Mouse (Mus musculus) small intestine, adult 2 months (tissue): ENCODE data around the gene St5. TPM values are rescaled to one million over a fixed set of nuclear protein-coding genes. Genes with fewer than 3 reads are reported as not detected.
A peak's percentile ranks its signal among the peaks of the same experiment; 100 is the strongest.

Experiments used
- H3K27ac ChIP-seq: fragments of 200-500 bp; 2 replicates; pipeline ENCODE4 v1.5.1; 2012; ENCODE audit warnings: low read depth, low read length, control low read depth, inconsistent platforms; ENCODE audit not compliant: insufficient read depth
- H3K27me3 ChIP-seq: fragments of 200-500 bp; 2 replicates; pipeline ENCODE4 v1.6.1; 2012; ENCODE audit warnings: mild to moderate bottlenecking, moderate library complexity, low read length, inconsistent platforms; ENCODE audit not compliant: control insufficient read depth, insufficient read depth
- H3K36me3 ChIP-seq: fragments of 200-500 bp; 2 replicates; pipeline ENCODE4 v1.6.1; 2012; ENCODE audit warnings: mild to moderate bottlenecking, low read length, control low read depth, inconsistent platforms; ENCODE audit not compliant: control insufficient read depth, insufficient read depth
- H3K4me1 ChIP-seq: fragments of 200-500 bp; 2 replicates; pipeline ENCODE4 v1.6.1; 2012; ENCODE audit warnings: low read length, inconsistent platforms, mixed read lengths; ENCODE audit not compliant: control insufficient read depth, insufficient read depth, insufficient read length
- H3K4me3 ChIP-seq: fragments of 200-500 bp; 2 replicates; pipeline ENCODE4 v1.5.1; 2012; ENCODE audit warnings: low read depth, mild to moderate bottlenecking, control low read depth, inconsistent platforms, low read length, moderate library complexity
- CTCF ChIP-seq: fragments of 200-500 bp; IDR thresholded peaks from 2 replicates; pipeline ENCODE4 v1.5.1; 2012; ENCODE audit warnings: low read depth, mild to moderate bottlenecking, control low read depth, inconsistent platforms, low read length, moderate library complexity, mixed read lengths; ENCODE audit not compliant: insufficient replicate concordance, insufficient read length; ENCODE audit errors: extremely low read depth
- POLR2A ChIP-seq: fragments of 200-500 bp; IDR thresholded peaks from 2 replicates; pipeline ENCODE4 v1.6.1; 2012; ENCODE audit warnings: low read depth, mild to moderate bottlenecking, control low read depth, inconsistent platforms, low read length, moderate library complexity
- WGBS: fragments of 180-500 bp; shearing (Covaris S2); methylation state at CpG from one replicate; pipeline ENCODE4 v1.1.7; 2018; 5-methylcytosine and 5-hydroxymethylcytosine counted together
- polyA plus RNA-seq: library from polyadenylated mRNA; depleted of rRNA; stranded (reverse); fragments of >200 nt; gene quantifications from 2 replicates; pipeline ENCODE4 v1.2.3, GENCODE M21; 2012

The St5 gene
- polyA plus RNA-seq, 1 experiment, result 37.7 TPM

DNA sequence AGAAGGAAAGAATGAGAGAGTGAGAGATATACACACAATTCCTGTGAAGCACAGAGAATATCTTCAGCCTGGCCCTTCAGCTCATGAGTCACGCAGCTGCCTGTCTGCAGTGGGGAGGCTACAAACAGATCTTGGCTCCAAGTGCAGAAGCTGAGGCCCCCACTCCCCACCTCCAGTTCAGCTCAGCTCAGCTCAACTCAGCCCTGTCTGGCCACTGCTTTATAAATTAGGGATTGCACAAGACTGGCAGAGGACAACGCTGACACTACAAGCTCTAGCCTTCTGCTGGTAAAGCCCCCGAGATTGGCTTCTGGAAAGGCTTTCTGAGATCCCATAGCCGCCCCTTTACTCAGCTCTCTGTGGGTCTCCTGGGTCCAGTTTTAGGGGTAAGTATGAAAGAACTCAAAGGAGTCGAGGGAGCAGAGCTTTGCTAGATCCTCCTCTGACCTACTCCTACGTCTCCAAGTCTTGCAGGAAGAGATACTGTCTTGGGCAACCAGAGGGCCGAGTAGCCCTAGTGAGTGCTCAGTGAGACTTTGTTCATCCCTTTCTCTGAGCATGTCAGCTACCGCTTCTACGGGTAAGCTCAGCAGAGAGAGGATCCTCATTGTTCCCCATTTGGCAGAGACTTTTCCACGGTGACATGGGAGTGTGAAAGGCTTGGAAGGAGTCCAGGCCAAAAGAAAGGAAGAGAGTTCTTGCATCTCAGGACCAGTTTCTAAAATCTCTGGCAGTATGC, 158.0 kb downstream of the St5 start:
- H3K36me3 ChIP-seq, result peaks cover 29% of the 10 kb centered on the region
- no peaks in the 10 kb centered on the region for H3K27me3 ChIP-seq
- peaks cover 3% of the 10 kb centered on the region; the same call in 1 of the 2 replicates for H3K4me1 ChIP-seq
- WGBS, result 73% methylated on average over 10 of the region's 10 CpGs
- peak overlapping the region; percentile 38; the same call in 1 of the 2 replicates for H3K27ac ChIP-seq
- H3K4me3 ChIP-seq, result no peak overlapping the region
- TF ChIP-seq CTCF, result no peak
- TF ChIP-seq POLR2A, result no peak

DNA sequence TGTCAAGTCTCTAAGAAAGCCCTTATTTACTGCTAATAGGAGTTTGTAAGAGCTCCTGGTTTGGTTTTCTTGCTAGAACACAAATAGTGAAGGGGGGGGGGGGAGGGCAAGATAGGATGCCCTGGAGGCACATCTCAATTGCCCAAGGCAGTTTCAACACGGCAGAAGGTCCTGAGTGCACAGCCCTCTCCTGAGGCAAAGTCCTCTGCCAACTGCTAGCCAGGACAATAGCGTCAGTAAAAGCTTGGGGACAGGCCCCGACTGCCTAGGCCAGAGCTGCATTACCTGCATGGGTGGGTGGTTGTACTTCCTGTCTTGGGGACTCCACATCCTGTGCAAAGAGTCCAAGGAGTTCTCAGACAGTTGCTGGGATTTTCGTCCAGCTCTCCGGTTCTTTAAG, 158.6 kb downstream of the St5 start:
- H3K36me3 ChIP-seq, result peaks cover 32% of the 10 kb centered on the region
- 77% methylated on average over 5 of the region's 5 CpGs for WGBS
- TF ChIP-seq POLR2A (no peak), CTCF (no peak)
- no peaks in the 10 kb centered on the region for H3K27me3 ChIP-seq
- no peak overlapping the region for H3K4me3 ChIP-seq
- peaks cover 3% of the 10 kb centered on the region; the same call in 1 of the 2 replicates for H3K4me1 ChIP-seq
- 0 out of 2 replicates have a peak overlapping the region, but pooled peaks have one; percentile 38 for H3K27ac ChIP-seq

DNA sequence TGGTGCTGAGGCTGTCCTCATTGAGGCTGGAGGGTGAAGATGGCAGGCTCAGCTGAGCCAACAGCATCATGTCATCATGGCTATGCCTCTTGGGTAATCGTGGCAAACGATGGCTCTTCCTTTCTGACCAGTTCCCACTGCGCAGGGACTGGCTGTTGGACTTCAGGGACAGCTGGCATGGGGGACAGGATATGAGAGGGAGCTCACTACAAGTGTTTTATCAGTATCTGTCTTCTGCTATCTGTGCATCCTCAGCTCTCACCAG, 161.1 kb downstream of the St5 start:
- H3K27ac ChIP-seq, result no peak overlapping the region
- H3K36me3 ChIP-seq, result peaks cover 38% of the 10 kb centered on the region

DNA sequence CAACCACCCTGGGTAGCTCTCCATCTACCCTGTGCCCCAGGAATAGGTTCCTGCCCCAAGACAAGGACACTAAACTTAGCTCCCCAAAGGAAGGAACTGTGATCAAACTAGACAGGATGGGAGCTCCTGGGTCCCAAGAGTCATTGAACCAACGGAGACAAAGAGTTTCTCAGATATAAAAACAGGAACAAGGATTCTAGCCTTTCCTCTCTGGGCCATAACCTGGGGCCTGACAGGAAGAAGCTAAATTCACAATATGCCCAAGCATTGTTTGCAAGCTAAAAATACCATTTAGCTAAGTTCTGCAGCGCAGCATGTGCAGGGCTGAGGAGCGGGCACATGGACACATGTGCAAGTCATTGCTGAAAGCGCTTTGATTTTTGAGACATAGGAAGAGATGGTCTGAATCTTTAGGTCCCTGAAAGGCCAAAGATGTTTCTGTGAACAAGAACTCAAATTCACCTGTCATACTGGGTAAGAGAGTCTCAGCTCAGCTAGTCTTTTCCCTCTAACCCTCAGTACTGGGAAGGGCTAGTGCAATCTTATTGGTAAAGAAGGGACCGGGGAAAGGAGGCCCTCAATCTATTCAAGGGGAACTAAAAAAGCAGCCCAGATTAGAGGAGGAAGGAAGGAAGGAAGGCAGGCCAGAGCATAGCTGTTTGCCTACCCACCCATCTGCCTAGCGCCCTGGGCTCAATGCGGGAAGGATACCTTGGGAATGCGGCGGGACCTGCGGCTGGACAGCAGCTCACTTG, 161.6 kb downstream of the St5 start:
- H3K27me3 ChIP-seq, result no peaks in the 10 kb centered on the region
- H3K36me3 ChIP-seq, result peaks cover 38% of the 10 kb centered on the region
- H3K27ac ChIP-seq, result no peak overlapping the region
- H3K4me3 ChIP-seq, result no peak overlapping the region
- peaks cover 6% of the 10 kb centered on the region; the same call in 1 of the 2 replicates for H3K4me1 ChIP-seq
- WGBS, result 90% methylated on average over 10 of the region's 10 CpGs
- no peak for TF ChIP-seq POLR2A
- TF ChIP-seq CTCF, result no peak

More for the DNA sequence above, 161.1 kb downstream of the St5 start:
- H3K4me1 ChIP-seq, result peaks cover 6% of the 10 kb centered on the region; the same call in 1 of the 2 replicates
- no peaks in the 10 kb centered on the region for H3K27me3 ChIP-seq
- H3K4me3 ChIP-seq, result no peak overlapping the region
- TF ChIP-seq POLR2A, result no peak
- no peak for TF ChIP-seq CTCF
- 80% methylated on average over 3 of the region's 3 CpGs for WGBS

DNA sequence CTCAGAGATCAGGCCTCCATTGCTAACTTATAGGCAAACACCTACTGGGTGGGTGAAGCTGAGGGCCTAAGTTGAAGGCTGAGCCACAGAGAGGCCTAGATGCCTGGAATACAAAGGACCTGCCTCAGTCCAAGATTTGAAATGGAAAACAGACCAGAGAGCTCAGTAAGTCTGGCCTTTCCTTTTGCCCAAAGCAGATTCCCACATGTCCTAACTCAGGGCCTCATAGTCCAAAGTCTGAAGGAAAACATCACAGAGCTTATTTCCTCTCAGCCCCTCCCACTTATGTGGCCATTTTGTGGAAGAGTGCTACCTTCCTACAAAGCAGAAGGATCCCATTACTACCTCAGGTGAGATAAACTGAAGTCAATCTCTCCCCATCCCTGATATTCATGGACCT, 162.5 kb downstream of the St5 start:
- TF ChIP-seq CTCF (no peak), POLR2A (no peak)
- no peak overlapping the region for H3K4me3 ChIP-seq
- no peak overlapping the region for H3K27ac ChIP-seq
- no peaks in the 10 kb centered on the region for H3K27me3 ChIP-seq
- peaks cover 42% of the 10 kb centered on the region for H3K36me3 ChIP-seq
- H3K4me1 ChIP-seq, result peaks cover 6% of the 10 kb centered on the region; the same call in 1 of the 2 replicates

DNA sequence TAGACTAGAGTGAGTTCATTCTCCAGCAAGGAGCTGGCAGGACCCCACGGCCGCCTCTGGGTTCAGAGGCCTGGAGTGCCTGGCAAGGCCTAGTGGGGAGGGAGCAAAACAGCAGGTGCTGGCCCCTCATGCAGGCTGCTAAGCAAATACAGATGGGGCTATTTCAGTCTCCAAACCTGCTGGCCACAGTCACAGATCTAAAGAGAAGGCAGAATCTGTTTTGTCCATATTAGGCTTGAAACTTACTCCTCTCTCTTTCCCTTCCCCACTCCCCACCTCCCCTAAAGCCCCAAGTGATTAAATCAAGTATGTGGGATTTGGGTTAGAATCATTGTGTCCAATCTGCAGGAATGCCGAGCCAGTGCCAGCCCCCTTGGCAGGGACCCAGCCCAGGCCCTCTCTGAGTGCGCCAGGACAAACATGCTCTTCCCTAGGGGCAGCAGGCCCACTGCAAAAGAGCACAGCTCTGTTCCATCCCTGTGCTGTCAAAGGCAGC, 166.9 kb downstream of the St5 start:
- Histone ChIP-seq H3K27ac (peak overlapping the region; percentile 42; the same call in 1 of the 2 replicates), H3K27me3 (no peaks in the 10 kb centered on the region), H3K36me3 (peaks cover 50% of the 10 kb centered on the region), H3K4me3 (no peak overlapping the region), H3K4me1 (peaks cover 6% of the 10 kb centered on the region; the same call in 1 of the 2 replicates)
- TF ChIP-seq CTCF, result no peak
- no peak for TF ChIP-seq POLR2A
- 71% methylated on average over 4 of the region's 4 CpGs for WGBS

DNA sequence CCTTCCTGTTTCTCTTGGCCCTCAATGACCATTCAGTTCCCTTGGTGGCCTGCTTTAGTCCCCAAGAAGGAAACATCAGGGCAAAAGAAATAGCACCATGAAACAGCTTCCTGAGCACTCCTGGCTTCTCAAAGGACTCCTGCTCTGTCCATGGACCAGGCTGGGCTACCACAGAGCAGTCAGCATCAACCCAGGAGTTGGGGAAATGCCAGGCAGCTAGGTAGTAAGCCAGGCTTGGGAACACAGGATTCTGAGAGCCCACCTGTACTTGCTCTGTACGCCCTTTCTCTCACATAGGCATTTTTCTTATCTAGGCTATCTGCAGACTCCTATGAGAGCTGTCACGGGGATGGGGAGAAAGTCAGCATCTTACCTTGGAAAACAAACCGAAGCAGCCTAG, 168.5 kb downstream of the St5 start:
- 91% methylated on average over 3 of the region's 3 CpGs for WGBS
- H3K27ac ChIP-seq, result no peak overlapping the region
- TF ChIP-seq POLR2A (no peak), CTCF (no peak)
- H3K4me3 ChIP-seq, result no peak overlapping the region
- 0 out of 2 replicates have a peak, but pooled peaks cover 3% of the 10 kb centered on the region for H3K4me1 ChIP-seq
- H3K27me3 ChIP-seq, result no peaks in the 10 kb centered on the region
- H3K36me3 ChIP-seq, result peaks cover 47% of the 10 kb centered on the region
